Mouse (Mus musculus) neural tube, embryonic 14.5 days (tissue): ENCODE results near the gene Sap18. TPM values are rescaled to one million over a fixed set of nuclear protein-coding genes. Genes with fewer than 3 reads are reported as not detected.
A peak's percentile ranks its signal among the peaks of the same experiment; 100 is the strongest.

ENCODE experiments used
- ATAC-seq: fragments of 200-750 bp; cut with Nextera tagmentation; 2 replicates; pipeline ENCODE4 v1.8.0; 2017; ENCODE audit warnings: low read depth, mild to moderate bottlenecking, moderate TSS enrichment, moderate library complexity
- H3K27ac ChIP-seq: fragments of 300-500 bp; sonication (generic); 2 replicates; pipeline ENCODE4 v1.5.1; 2014; ENCODE audit warnings: low read depth, mild to moderate bottlenecking, control low read depth, low read length, moderate library complexity, mixed read lengths
- H3K27me3 ChIP-seq: fragments of 300-500 bp; sonication (generic); 2 replicates; pipeline ENCODE4 v1.6.1; 2014; ENCODE audit warnings: low read length; ENCODE audit not compliant: control insufficient read depth, insufficient read depth
- H3K36me3 ChIP-seq: fragments of 300-500 bp; sonication (generic); 2 replicates; pipeline ENCODE4 v1.6.1; 2014; ENCODE audit warnings: low read length, mixed read lengths; ENCODE audit not compliant: control insufficient read depth, insufficient read depth
- H3K4me1 ChIP-seq: fragments of 300-500 bp; sonication (generic); 2 replicates; pipeline ENCODE4 v1.6.1; 2014; ENCODE audit warnings: low read length; ENCODE audit not compliant: control insufficient read depth, insufficient read depth
- H3K4me2 ChIP-seq: fragments of 300-500 bp; sonication (generic); 2 replicates; pipeline ENCODE4 v1.6.1; 2014; ENCODE audit warnings: mild to moderate bottlenecking, low read depth, low read length, control low read depth
- H3K4me3 ChIP-seq: fragments of 300-500 bp; sonication (generic); 2 replicates; pipeline ENCODE4 v1.5.1; 2014; ENCODE audit warnings: low read depth, low read length, control low read depth, mixed read lengths
- H3K9ac ChIP-seq: fragments of 300-500 bp; sonication (generic); replicated peaks from 2 replicates; pipeline ENCODE4 v1.6.1; 2014; ENCODE audit warnings: low read depth, mild to moderate bottlenecking, control low read depth, low read length, mixed read lengths
- H3K9me3 ChIP-seq: fragments of 300-500 bp; sonication (generic); 2 replicates; pipeline ENCODE4 v1.6.1; 2016; ENCODE audit warnings: low read length; ENCODE audit not compliant: control insufficient read depth
- WGBS: fragments of 180-500 bp; shearing (Covaris S2); extraction: QIAGEN DNeasy Blood & Tissue Kit; methylation state at CpG from one replicate; pipeline ENCODE4 v1.1.7; 2014; 5-methylcytosine and 5-hydroxymethylcytosine counted together
- polyA plus RNA-seq: library from polyadenylated mRNA; unstranded; fragments of >200 nt; fragmentation: Nextera tagmentation; extraction: Ambion mirVana; gene quantifications from 2 replicates; pipeline ENCODE4 v1.2.1, GENCODE M21; 2014

The Sap18 gene
- polyA plus RNA-seq, 1 experiment from 2014 or later: 28.5 TPM

DNA sequence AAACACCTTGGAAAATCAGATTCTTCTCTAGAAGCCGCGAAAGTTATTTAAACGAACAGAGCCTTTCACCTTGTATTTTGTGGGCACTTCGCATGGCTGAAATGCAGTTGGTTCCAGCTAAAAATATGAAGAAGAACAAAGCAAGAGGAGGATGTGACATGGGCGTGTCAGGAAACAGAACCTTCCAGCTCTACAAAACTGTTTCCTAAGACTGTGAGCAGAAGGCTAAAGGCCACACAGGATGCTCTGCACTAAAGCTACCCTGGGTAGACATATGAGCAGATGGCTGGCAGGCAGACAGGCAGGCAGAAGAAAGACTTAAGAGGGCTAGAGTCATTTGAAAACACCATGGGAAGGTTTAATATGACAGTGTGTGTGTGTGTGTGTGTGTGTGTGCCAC, 28.9 kb upstream of the Sap18 start:
- 92% methylated on average over 5 of the region's 5 CpGs for WGBS
- Histone ChIP-seq H3K4me3 (no peak overlapping the region), H3K4me2 (no peak overlapping the region)

DNA sequence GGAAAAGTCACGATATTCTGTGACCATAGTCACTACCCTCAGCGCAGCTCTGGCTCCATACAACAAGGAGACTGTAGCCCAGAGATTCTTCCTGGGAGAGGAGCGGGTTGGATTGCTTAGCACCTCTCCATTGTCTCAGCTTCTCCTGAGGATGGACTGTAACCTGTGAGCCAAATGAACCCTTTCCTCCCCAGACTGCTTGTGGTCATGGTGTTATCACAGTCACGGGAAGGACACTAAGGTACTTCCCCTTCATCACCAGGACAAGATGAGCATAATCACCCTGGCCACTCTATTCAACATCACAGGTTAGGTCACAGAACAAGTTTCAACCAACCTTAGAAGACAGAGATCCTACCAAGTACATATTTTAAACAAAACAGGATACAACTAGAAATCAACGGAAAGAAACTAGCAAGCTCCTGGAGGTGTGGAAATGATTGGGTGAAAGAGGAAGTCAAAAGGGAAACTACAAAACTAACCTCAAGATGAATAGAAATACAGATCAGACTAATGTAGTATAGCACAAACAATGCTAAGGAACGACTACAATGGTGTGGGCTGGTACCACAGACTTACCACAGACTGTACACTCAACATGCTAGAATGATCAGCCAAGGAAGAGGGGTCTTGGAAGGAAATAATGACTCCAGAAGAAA, 25.7 kb upstream of the Sap18 start:
- Histone ChIP-seq H3K4me1 (no peaks in the 10 kb centered on the region), H3K27me3 (no peaks in the 10 kb centered on the region), H3K4me3 (no peak overlapping the region), H3K27ac (no peak overlapping the region), H3K9me3 (no peaks in the 10 kb centered on the region), H3K9ac (no peak overlapping the region), H3K36me3 (no peaks in the 10 kb centered on the region), H3K4me2 (no peak overlapping the region)
- ATAC-seq: no peak
- 85% methylated on average over 6 of the region's 6 CpGs for WGBS

More for the DNA sequence above, 28.9 kb upstream of the Sap18 start:
- Histone ChIP-seq H3K9me3 (no peaks in the 10 kb centered on the region), H3K4me1 (no peaks in the 10 kb centered on the region), H3K27ac (no peak overlapping the region), H3K27me3 (no peaks in the 10 kb centered on the region), H3K9ac (no peak overlapping the region), H3K36me3 (no peaks in the 10 kb centered on the region)
- no peak for ATAC-seq

DNA sequence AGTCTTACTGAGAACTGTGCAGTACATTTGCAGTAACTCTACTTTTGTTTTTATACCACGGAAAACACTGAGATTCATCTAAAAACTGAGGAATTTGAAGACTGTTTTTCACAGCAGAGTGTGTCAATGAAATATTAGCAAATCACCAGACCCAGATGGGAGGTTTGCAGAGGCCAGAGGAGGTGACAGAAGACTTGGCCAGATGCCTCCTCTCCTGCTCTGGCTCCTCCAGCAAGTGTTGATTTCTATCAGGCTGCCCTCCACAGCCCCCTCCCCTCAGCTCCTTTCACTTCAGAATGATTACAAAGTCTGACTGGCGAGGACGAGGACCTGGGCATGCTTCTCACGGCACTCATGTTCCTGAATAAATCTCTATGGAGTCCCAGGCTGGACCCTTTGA, 10.6 kb upstream of the Sap18 start:
- Histone ChIP-seq H3K36me3 (no peaks in the 10 kb centered on the region), H3K4me3 (no peak overlapping the region), H3K9me3 (no peaks in the 10 kb centered on the region), H3K9ac (no peak overlapping the region), H3K27me3 (no peaks in the 10 kb centered on the region), H3K4me2 (no peak overlapping the region), H3K4me1 (no peaks in the 10 kb centered on the region), H3K27ac (no peak overlapping the region)
- WGBS: 70% methylated on average over 4 of the region's 4 CpGs
- no peak for ATAC-seq

DNA sequence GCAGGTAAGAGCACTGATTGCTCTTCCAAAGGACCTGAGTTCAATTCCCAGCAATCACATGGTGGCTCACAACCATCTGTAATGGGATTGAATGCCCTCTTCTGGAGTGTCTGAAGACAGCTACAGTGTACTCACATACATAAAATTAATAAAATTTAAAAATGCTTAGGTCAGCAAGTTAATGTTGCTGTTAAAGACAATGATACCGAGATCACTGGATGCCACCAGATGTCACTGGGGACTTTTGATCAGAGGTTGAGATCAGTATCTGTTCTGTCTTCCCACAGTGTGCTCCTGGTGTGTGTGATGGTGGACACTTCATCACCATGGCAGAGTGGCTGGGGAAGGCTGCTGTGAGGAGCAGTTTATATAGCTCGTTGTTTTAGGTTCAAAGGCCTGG, 8.7 kb upstream of the Sap18 start:
- no peaks in the 10 kb centered on the region for H3K27me3 ChIP-seq
- no peak for ATAC-seq
- H3K4me1 ChIP-seq: no peaks in the 10 kb centered on the region
- no peaks in the 10 kb centered on the region for H3K9me3 ChIP-seq
- H3K9ac ChIP-seq: no peak overlapping the region
- no peak overlapping the region for H3K27ac ChIP-seq
- H3K4me2 ChIP-seq: no peak overlapping the region
- H3K4me3 ChIP-seq: no peak overlapping the region
- H3K36me3 ChIP-seq: no peaks in the 10 kb centered on the region
- WGBS: 70% methylated on average over 2 of the region's 2 CpGs

DNA sequence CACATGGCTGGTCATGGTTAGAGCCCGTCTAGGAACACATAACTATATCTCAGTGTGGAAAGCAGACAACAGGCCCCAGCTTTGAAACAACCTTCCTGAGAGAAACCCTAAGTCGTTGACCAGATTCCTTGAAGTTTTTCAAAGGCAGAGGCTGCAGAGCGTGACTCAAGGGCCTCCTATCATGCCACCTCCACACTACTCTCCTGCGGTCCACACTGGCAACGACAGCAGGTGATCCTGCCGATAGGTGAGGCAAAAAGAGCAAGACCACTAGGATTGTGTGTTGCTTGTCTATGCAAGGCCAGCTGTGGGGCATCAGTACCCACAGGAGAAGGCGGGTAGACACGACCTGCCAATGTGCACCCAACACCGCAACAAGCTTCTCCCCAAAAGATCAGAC, 8.2 kb upstream of the Sap18 start:
- H3K4me2 ChIP-seq: no peak overlapping the region
- H3K9me3 ChIP-seq: no peaks in the 10 kb centered on the region
- H3K27ac ChIP-seq: no peak overlapping the region
- whole genome bisulfite sequencing: 87% methylated on average over 9 of the region's 9 CpGs
- H3K36me3 ChIP-seq: no peaks in the 10 kb centered on the region
- no peaks in the 10 kb centered on the region for H3K27me3 ChIP-seq
- ATAC-seq: no peak
- H3K4me3 ChIP-seq: no peak overlapping the region
- H3K4me1 ChIP-seq: no peaks in the 10 kb centered on the region
- H3K9ac ChIP-seq: no peak overlapping the region

DNA sequence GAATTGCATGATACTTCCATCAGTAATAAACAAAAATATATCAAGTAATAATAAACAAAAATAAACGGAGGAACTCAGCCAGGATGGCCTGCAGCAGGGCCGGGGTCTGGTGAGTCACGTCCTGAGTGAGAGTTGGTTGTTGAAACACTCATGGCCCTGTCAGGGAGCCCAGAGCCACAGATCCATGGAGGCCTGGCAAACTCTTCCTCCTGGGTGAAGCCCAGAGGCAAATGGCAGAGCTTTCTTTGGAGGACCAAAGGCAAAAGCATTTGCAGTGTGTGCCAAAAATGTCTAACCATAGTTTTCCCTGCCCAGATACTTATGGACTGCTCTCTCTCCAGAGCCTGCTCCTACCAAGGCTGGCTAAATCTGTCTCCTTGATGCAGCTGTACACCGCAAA, 6.8 kb upstream of the Sap18 start:
- Histone ChIP-seq H3K36me3 (no peaks in the 10 kb centered on the region), H3K9me3 (no peaks in the 10 kb centered on the region), H3K4me3 (no peak overlapping the region), H3K4me2 (no peak overlapping the region), H3K4me1 (no peaks in the 10 kb centered on the region), H3K27ac (no peak overlapping the region), H3K27me3 (no peaks in the 10 kb centered on the region), H3K9ac (no peak overlapping the region)
- ATAC-seq: no peak
- 86% methylated on average over 4 of the region's 4 CpGs for WGBS

DNA sequence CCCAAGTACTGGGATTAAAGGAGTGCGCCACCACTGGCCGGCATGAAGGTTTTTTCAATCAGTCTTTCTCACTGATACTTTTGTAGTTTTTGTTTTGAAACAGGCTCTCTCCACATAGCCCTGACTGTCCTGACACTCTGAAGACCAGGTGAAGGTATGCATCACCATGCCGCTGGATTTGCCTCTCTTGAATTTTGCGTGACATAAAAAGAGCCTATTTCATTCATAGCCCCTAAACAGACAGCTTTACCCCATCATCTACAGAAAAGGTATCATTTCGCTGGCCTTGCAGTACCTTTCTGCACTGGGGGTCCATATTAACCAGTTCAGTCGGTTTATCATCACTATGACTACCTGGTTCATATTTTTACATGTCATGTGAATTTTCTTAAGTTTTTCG, 429 bp upstream of the Sap18 start:
- H3K4me2 ChIP-seq: peak overlapping the region; percentile 66
- ATAC-seq: peak; percentile 63
- peaks cover 17% of the 10 kb centered on the region for H3K4me1 ChIP-seq
- H3K27me3 ChIP-seq: no peaks in the 10 kb centered on the region
- peak overlapping the region; percentile 50 for H3K9ac ChIP-seq
- H3K4me3 ChIP-seq: peak overlapping the region; percentile 76
- 0 out of 2 replicates have a peak, but pooled peaks cover 1% of the 10 kb centered on the region for H3K36me3 ChIP-seq
- no peaks in the 10 kb centered on the region for H3K9me3 ChIP-seq
- WGBS: 14% methylated on average over 7 of the region's 7 CpGs
- peak overlapping the region; percentile 77 for H3K27ac ChIP-seq

DNA sequence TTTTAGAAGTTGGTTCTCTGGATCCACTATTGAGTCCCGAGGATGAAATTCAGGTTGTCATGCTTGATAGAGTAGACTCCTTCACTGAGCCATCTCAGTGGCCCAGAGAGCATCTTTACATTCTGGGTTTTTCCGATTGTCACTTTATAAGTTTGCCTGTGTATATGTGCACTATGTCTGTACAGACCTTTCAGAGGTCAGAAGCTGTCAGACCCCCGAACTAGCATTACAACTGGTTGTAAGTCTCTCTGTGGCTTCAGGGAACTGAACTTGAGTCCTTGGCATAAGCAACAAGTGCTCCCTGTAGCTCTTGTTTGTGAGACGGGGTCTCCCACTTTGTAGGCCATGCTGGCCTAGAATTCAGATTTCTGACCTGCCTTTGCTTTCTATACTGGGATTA, 5.8 kb downstream of the Sap18 start:
- H3K9ac ChIP-seq: no peak overlapping the region
- H3K4me3 ChIP-seq: no peak overlapping the region
- WGBS: 84% methylated on average over 4 of the region's 4 CpGs
- no peak overlapping the region for H3K27ac ChIP-seq
- H3K27me3 ChIP-seq: no peaks in the 10 kb centered on the region
- peaks cover 22% of the 10 kb centered on the region for H3K36me3 ChIP-seq
- ATAC-seq: no peak
- no peaks in the 10 kb centered on the region for H3K9me3 ChIP-seq
- no peak overlapping the region for H3K4me2 ChIP-seq
- peaks cover 17% of the 10 kb centered on the region for H3K4me1 ChIP-seq

DNA sequence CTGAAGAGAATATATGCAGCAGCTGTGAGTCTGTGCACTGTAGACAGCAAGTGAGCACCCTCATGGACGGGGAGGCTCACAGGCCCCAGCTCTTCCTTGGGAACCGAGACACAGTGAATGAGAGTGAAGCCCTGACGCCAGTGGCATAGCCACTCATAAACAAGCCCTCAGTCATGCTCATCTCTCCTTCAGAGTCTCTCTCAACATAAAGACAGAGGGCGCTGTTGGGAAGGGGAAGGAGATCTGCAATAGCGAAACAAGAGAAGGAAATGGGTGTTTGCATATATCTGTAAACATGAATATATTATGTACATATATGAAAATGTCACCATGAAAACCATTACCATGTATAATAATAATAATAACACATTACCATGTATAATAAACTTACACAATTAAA, 10.6 kb downstream of the Sap18 start:
- Histone ChIP-seq H3K27me3 (no peaks in the 10 kb centered on the region), H3K27ac (no peak overlapping the region), H3K4me2 (no peak overlapping the region), H3K9ac (no peak overlapping the region), H3K4me1 (no peaks in the 10 kb centered on the region), H3K9me3 (no peaks in the 10 kb centered on the region), H3K36me3 (peaks cover 14% of the 10 kb centered on the region), H3K4me3 (no peak overlapping the region)
- no peak for ATAC-seq
- WGBS: 70% methylated on average over 5 of the region's 5 CpGs
